Mouse (Mus musculus): ENCODE data around the gene Lmo7.

Lmo7 gene

DNA sequence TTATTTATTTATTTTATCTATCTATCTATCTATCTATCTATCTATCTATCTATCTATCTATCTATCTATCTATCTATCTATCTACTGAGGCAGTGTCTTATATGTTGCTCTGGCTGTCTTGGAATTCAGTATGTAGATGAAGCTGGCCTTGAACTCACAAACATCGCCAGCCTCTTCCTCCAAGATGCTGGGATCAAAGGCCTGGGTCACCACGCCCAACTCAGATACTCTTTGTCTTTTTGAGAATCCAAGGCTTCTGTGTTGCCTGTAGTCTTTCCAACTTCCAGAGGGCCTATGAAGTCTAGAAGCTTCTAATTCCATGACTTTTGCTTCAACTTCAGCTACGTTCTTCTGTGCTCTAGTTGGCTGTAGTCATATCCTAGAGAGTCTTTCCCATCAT is 48.7 kb downstream of the Lmo7 start:
- DNase-seq (ENCODE audit: low read depth) = no peak

DNA sequence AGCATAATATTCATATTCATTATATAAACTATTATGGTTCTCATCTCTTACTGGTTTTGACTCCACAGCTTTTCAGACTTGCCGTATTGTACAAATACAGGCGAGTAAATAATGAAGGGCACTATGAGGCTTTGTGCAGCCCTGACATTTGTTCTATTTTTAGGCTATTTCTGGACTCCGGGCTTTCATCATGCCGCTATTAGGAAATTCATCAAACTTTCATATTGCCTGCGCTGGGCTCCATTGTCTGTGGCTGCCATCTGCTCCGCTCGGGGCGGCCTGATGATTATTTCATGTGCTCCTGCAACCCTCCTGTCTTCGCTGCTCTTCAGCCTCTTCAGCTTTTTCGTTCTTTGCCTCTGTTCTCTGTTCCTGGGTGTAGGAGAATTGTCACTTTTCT is 50.3 kb downstream of the Lmo7 start:
- DNase-seq (ENCODE audit: low read depth) = no peak

DNA sequence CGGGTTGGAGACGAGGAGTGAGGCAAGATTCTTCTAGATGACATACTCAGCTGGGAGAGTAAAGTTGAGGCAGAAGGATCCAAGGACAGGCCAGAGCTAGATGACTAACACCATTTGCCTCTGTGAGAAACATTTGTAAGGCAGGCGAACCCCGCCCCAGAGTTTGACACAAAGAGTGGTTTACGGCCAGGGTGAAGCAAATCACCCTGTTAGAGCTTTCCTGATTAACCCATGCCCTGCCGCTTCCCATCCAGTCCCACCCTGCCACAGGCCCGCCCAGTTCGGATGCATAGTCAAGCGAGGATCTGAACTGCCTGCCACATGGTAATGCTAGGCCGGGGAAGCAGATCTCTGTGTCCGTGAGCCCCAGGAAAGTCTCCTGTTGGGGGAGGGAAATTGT is 51.5 kb downstream of the Lmo7 start:
- DNase-seq (ENCODE audit: low read depth) = no peak

DNA sequence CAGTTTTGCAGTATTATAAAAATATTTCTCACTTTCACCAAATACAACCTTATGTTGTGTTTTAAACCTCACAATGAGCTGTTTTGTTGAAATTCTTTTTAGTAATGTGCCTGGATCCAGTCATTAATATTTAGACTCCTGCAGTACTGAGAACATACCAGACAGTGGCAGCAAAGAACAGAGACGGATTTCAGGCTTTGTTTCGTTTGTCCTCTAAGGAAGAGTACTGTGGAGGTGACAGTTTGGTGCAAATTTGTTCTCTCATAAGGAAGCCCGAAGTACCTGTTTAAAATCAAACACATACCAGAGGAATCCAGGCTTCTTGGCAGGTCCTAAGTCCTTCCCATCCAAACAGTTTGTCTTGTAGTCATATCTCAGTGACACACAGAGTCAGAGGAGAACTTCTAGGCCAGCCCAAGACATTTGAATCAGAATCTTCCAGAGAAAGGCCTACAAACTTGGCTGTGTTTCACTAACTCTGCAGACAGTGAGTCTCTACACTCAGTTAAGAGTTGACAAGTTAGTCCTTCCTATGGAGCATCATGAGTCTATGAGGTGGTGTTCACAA is 52.3 kb downstream of the Lmo7 start:
- DNase-seq (ENCODE audit: low read depth) = peak; percentile 69

DNA sequence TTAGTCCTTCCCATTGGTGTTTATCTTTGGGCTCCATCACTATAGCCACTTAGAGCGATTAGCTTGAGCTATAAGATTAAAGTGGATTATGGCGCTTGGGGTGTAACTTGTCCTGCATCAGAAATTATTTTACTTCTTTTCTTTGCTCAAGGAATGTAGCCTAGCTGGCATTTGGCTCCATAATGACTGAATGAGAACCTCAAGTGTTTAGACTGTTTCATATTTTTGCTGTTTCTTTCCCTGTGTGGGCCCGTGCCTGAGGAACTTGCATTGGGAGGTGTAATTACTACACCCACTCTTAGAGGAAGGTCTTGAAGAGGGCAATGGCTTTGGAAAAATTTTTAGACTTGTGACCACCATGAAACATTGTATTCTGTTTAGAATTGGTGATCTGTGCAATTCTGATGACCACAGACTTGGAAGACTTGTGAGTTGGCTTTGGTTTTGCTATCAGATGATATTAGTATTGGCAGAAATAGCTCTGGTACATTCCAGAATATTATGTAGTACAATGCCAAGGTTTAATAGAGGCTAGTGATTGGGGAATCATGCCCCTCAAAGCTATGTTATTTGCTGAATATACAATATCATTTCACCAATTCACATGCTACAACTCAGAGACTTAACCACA is 54.7 kb downstream of the Lmo7 start:
- peak; percentile 80 for DNase-seq (ENCODE audit: low read depth)

DNA sequence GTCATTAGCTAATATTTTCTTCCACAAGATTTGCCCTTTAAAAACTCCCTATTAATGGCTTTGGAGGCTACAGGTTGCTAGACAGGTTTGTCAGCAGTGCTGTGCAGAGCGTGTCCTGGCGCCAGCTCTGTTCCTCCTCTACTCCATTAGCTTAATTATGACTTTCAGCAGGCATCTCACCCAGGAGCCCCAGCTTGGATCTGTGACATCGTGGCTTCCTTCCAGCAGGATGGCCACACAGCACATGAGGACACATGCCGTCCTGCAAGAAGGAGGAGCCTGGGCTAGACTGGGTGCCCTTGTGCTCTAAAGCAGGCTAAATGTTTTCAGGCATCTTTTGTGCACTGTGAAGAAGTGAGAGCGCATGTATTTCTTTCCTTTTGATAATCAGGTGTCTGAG is 58.1 kb downstream of the Lmo7 start:
- no peak for DNase-seq (ENCODE audit: low read depth)

DNA sequence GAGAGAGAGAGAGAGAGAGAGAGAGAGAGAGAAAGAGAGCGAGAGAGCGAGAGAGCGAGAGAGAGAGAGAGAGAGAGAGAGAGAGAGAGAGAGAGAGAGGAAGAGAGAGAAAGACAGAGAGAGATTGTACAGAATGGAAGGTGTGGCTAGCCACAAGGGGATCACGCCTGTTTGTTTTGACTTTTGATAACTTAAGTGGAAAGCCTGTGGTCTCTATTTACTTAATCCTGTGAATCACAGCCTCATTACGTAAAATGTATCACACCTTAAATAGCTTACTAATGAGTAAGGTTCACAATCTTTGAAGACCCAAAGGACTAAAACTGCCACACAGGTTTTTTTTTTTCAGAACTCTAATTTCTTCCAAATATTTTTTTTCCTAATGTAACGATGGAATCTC is 58.7 kb downstream of the Lmo7 start:
- no peak for DNase-seq (ENCODE audit: low read depth)

DNA sequence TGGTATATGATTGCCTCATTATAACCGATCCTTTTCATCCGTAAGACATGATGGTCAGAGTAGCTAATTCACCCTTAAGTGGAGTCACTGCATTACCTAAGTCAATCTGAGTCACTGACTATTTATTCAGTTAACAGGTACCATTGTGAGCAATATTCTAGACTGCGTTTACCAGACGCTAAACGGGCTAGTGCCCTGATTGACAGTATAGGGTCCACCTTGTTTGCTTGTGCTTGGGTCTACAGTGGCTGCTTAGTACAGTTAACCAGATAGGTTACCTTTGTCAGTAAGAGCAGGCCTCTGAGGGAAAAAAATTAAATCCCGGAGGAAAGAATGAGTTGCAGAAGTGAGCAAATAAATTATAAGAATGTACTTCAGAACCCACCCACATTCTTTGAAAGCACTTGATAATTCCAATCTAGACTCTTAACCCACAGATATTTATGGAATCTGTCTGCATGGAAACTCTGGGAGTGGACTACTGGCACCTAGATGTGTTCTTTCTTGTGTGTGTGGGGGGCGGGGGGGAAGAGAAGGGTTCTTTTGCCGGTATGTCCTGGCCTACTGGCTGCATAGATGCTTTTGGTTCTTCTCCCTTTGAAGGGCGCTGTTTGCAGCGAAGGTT is 64.9 kb downstream of the Lmo7 start:
- peak; percentile 41 for DNase-seq (ENCODE audit: low read depth)

DNA sequence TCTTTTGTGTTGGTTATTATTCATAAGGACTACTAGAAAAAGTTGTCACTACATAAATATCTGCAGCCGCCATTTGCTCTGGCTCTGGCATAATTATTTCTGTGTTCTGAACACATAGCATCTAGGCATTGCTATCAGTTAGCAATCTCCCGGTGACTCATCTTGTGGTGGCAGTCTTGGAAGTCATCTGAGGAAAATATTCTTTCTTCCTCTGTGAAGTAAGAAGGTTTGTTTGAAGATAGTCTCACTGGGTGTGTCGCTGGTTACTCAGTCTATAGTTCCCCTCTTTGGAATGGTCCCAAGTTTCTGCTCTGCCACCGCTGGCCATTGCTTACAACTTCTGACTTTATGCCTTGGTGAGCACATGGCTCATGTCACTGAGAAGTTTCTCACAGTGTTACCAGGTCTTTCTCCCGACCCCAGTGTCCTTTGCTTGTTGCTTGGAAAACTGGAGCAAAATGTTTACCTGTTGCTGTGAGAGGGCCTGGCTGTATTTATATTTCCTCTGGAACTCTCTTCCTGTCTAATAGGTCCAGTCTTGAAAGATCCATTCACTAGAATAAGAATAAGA is 68.3 kb downstream of the Lmo7 start:
- DNase-seq (ENCODE audit: low read depth) = peak; percentile 51

DNA sequence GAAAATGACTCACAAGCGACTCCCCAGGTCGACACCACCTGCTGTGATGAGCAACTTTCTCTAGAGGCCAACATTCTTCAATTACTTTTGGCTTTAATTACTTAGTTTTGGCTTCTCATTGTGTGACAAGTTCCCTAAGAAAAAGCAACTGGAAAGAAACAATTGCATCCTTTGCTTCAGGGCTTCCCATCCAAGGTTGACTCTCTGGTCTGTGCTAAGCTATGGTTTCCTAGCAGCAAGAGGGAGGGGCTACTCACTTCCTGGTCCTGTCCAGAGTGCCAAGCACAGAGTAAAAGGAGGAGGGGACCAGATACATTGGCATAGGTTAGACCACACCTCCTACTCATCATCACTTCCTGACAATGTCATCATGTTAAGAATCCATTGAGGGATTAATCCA is 69.0 kb downstream of the Lmo7 start:
- no peak for DNase-seq (ENCODE audit: low read depth)

DNA sequence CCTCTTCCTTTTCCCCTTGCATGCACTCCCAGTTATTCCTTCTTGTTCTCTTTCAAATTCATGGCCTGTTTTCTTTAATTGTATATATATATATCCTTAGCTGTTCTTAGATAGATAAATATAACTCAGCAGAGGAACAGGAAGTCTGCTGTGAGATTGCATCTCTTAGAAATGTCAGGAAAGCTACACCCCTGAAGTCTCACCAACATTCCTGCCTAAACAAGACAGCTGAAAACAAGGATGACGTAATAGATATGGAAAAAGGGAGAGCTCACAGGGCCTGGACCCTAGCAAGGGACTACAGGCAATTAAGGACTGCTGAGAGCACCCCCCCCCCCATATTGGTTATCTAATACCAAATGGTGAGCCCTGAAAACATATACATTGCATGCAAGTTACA is 71.9 kb downstream of the Lmo7 start:
- no peak for DNase-seq (ENCODE audit: low read depth)

DNA sequence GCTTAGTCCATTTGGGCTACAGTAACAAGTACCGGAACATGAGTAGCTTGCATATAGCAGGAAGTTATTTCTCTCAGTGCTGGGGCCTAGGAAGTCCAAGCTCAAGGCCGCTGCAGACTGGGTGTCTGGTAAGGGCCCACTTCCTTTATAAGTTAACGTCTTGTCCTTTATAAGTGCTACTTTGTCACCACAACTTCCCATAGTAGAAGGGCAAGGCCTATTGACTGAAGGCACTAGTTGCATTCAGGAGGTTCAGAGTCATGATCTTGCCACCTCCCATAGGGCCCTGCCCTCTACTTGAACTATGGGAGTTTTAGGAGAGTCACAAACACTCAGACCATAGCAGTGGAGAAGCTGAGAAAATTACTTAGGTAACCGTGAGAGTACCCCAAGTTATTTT is 74.4 kb downstream of the Lmo7 start:
- no peak for DNase-seq (ENCODE audit: low read depth)

DNA sequence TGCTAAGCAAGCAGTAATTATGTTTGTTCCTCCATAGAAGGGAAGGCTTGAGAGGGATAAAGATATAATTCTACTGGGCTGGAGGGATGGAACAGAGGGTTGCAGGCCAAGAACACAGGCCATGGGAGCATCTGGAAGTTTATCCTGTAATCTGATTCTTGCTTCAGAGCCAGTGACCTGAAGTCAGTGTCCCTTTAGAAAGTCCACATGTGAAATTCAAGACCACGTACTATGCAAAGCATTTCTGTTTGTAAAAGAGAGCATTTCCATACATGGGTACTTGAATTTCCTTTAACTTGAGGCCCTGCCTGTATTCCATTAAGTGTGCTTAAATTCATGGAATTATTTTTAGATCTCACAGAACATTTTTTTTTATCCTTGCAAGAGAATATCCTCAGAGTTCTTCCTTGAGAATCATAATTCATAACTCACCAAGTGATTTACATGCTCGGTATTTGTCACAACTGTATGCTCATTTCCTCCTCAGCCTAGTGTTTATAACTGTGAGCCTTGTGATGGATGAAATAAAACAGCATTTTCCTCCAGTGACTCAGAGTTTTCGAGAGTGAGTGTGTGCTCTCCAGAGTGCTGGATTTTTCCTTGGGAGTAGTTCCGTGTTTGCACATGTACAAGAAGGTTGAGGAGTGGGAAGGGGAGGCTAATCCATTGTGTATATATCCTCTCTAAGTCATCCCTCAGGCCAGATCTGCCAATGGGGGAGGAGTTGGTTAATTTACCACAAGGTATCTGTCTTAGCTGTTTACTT is 75.0 kb downstream of the Lmo7 start:
- DNase-seq (ENCODE audit: low read depth) = peak; percentile 78

DNA sequence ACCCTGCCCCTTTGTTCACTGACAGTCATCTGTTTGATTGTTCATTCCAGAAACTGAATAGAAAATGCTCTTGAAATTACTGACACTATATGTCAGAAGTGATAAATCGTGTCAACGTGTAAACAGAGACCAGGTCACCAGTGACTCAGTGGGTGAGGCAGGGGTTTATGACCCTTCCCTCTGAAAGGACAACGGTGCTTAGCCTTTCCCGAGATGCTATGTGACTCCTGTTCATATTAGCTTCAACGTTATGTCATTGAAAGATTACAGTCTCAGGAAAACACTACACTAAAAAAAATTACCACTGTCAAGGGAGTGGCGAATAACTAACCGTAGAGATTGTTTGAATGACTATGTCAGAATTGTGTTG is 75.6 kb downstream of the Lmo7 start:
- no peak for DNase-seq (ENCODE audit: low read depth)

DNA sequence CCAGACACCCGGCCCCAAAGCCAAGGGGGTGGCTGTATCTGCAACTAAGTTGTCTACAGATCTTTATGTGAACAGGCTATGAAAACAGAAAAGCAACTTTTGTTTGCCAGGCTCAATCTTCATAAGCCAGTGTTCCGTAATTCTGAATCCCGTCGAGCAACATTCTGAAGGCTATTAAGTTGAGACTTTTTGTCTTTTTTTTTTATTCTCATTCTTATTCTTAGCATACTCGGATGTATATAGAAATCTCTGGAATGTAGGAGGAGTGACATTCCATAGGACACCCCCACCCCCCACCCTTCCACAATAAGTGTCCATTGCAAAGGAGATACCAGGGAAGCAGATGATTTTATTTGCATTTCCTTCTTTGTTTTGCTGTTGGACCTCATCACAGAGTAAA is 76.3 kb downstream of the Lmo7 start:
- DNase-seq (ENCODE audit: low read depth) = no peak

DNA sequence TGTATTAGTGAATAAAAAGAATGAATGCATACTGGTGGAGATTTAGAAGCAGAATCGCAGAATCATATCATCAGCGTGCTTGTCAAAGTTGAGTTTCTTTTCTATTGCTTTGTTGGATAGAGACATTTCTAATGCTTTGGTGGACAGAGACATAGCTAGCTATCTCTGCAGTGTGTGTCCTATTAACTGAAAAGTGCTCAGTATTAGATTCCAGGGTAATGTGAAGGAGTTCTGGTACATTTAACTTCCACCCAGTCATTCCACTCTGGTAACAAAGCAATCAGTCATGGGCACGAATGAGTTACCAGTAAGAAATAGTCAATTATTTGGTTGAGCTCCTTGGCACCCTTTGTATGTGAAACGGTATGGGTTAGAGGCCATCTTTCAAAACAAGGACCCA is 76.8 kb downstream of the Lmo7 start:
- DNase-seq (ENCODE audit: low read depth) = no peak

DNA sequence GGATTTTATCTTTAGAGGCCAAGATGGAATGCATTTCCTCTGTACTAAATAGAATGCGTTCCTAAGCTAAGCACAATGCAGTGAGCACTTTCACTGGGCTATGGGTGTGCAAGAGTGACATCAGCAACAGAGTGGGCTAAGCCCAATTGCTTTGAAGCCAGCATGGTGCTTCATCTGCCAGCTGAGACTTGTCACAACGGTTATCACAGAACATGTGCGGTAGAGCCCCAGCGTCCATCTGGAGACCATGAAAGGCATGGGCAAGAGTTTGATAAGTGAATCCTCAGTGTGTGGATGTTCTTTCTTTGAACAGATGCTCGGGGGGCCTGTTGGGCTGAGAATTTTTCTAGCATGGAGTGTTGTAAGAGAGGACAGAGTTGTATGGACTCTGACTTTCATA is 86.7 kb downstream of the Lmo7 start:
- DNase-seq (ENCODE audit: low read depth) = no peak

DNA sequence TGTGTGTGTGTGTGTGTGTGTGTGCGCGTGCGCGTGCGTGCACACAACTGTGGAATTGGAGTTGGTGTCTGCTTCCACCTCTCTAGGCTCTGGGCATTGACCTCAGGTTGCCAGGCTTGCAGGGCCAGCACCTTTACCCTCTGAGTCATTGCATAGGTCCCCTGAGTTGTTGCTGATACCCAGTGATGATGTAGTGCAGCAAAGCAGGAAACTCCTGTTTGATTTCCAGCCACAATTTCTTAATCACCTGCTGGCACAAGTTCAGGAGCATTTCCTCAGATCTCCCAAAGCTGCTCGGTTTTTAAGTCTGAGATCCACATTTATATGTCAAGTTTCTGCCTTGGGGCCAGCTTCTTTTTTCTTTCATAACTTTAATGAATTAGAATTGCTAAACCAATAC is 92.6 kb downstream of the Lmo7 start:
- peak; percentile 22 for DNase-seq (ENCODE audit: low read depth)

DNA sequence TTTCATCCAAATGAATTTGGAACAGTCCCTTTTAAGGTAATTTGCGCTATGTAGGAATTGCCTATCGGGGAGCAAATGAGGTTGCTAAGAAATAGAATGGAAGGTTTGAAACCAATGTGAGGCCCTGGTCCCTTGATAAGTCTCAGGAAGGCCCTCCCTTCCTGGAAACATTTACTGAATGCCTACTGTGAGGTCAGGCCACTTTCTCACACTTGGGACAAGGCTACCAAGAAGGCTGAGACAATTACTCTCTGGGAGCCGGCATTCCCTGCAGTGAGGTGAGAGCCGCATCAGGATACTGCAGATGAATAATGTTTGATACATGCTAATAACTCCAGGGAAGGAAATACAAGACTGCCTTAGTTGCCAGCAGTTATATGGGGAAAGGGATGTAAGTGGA is 93.1 kb downstream of the Lmo7 start:
- DNase-seq (ENCODE audit: low read depth) = no peak

DNA sequence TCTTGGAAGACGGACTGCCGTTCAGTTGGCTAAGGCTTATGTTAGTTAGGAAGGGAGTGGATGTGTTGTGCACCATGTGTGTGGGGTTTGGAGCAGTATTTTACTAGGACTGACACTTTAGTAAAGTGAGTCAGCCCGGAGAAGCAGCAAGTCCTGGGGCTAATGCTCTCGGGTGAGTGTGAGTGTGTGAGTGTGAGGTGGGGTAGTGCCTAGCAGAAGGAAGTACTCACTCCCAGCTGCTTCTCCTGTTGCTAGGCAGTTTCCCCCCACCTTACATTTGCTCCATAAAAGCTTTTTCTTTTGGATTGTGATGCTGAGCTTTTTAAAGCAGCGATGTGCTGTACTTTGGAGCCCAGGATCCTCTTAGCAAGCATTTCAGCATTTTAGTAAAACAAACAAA is 99.9 kb downstream of the Lmo7 start:
- no peak for DNase-seq (ENCODE audit: low read depth)

DNA sequence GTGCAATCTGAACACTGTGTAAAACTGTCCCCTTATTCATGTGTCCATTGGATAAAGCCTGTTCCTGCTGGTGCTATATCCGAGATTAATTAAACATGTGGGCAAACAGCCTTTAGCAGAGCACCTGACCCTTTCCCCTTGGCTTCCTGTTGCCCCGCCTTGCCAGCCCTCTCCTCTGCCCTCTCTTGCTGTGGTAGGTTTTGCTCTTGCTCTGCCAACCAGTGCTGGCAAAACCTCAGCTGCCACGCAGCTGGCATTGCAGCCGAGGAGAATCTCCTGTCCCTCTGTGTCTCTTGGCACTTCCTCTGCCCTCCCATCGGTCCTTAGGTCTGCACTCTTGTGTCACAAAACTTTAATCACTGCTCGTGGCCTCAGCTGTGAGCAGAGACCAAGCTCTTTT is 100.4 kb downstream of the Lmo7 start:
- DNase-seq (ENCODE audit: low read depth) = no peak

DNA sequence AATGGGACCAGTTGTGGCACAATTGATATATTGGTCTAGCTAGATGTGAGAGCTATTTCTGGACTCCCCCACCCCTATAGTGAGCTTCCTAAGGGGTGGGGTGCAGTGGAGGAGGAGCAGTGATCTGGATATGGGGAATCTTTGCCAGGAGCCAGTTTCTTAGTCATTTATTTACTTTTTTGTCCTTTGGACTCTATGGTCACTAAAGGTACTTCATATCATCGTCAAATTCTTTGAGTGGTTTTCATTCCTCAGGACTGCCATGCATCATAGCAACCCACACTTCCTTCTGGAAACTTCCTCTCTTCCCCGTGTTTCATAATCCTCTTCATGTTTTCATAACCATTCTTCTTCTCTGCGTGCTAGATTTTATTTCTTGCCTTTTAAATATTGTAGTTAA is 104.4 kb downstream of the Lmo7 start:
- DNase-seq (ENCODE audit: low read depth) = no peak

DNA sequence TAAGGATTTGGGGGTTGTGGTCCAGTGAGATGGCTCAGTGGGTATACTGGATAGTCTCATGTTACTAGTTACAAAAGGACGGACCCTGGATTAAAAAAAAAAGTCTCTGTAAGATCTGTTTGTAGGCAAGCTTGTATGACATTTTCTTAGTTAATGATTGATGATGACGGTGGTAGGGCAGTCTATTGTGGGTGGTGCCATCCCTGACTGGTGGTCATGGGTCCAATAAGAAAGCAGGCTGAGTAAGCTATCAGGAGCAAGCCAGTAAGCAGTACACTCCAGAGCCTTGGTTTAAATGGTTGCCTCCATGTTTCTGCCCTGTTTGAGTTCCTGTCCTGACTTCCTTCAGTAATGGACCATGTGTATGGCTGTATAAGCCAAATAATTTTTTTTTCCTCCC is 106.6 kb downstream of the Lmo7 start:
- DNase-seq (ENCODE audit: low read depth) = no peak
